Mouse (Mus musculus): ENCODE results near the gene Fah. TPM values are rescaled to one million over a fixed set of nuclear protein-coding genes. Genes with fewer than 3 reads are reported as not detected.

Gene Fah
- 11.4 TPM for polyA plus RNA-seq (2015; fragmentation: Illumina TruSeq; extraction: RNeasy Lipid Tissue Mini Kit (QIAGEN cat#74804); ENCODE audit: insufficient read depth, low read depth, low replicate concordance)

GRCm38 (mm10) chr7:84606293-84606749 is at the start of gene Fah:
Gene Fah, minus strand, starts transcription at chr7:84606722.

Other genes starting within 250 kb of the Fah start
- 0.30 TPM for gene Arnt2, start 196.5 kb downstream of the Fah start, polyA plus RNA-seq (2015; fragmentation: Illumina TruSeq; extraction: RNeasy Lipid Tissue Mini Kit (QIAGEN cat#74804); ENCODE audit: insufficient read depth, low read depth, low replicate concordance)
- 0.26 TPM for gene Gm2115, start 77.8 kb downstream of the Fah start, polyA plus RNA-seq (2015; fragmentation: Illumina TruSeq; extraction: RNeasy Lipid Tissue Mini Kit (QIAGEN cat#74804); ENCODE audit: insufficient read depth, low read depth, low replicate concordance)
- gene Zfand6, start 83.2 kb upstream of the Fah start, polyA plus RNA-seq (2015; fragmentation: Illumina TruSeq; extraction: RNeasy Lipid Tissue Mini Kit (QIAGEN cat#74804); ENCODE audit: insufficient read depth, low read depth, low replicate concordance), result 28.3 TPM
- gene Olfr291, start 246.8 kb upstream of the Fah start, polyA plus RNA-seq (2015; fragmentation: Illumina TruSeq; extraction: RNeasy Lipid Tissue Mini Kit (QIAGEN cat#74804); ENCODE audit: insufficient read depth, low read depth, low replicate concordance), result not detected